Mouse (Mus musculus): ENCODE results near the gene Wars.

GRCm38 (mm10) chr12:108857109-108857508 lies 36.9 kb downstream of the Wars start:
- TF ChIP-seq CTCF (IDR thresholded peaks at IDR 0.05; ENCODE audit: borderline replicate concordance, insufficient read depth, low read length) (no peak), POLR2A (IDR thresholded peaks at IDR 0.05; ENCODE audit: low read depth, low read length) (no peak)
